Mouse (Mus musculus): ENCODE measurements around the gene Elobl. TPM values are rescaled to one million over a fixed set of nuclear protein-coding genes. Genes with fewer than 3 reads are reported as not detected.

Elobl gene
- polyA plus RNA-seq, 1 experiment = not detected

DNA sequence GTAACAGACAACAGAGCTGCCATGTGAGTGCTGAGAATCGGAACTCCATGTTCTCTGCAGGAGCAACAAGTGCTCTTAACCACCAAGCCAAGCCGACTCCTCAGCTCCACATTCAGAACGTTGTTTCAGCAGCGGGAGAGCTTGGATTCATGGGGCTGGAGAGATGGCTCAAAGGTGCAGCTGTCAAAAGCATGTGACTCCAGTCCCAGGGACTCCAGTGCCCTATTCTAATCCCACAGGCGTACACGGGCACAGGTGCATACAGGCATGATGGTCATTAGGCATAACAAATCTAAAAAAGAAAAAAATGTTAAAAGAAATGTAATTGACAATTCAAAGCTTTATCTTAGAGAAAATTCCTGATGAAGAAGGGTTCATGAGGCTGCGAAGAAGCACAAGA is 26.5 kb upstream of the Elobl start:
- no peak overlapping the region for H3K4me3 ChIP-seq (replicated peaks)
- peaks cover 35% of the 10 kb centered on the region for H3K4me1 ChIP-seq
- no peaks in the 10 kb centered on the region for H3K27me3 ChIP-seq (replicated peaks)
- no peaks in the 10 kb centered on the region for H3K9me3 ChIP-seq
- TF ChIP-seq FLI1 (IDR thresholded peaks at IDR 0.05; ENCODE audit: low read length) (no peak), GATA1 (IDR thresholded peaks at IDR 0.05; ENCODE audit: borderline replicate concordance, low read length) (no peak)
- peaks cover 16% of the 10 kb centered on the region for H3K36me3 ChIP-seq (replicated peaks; ENCODE audit: low read length)

GRCm38 (mm10) chr11:88989530-88989929 is 22.8 kb upstream of the Elobl start:
- no peak overlapping the region for H3K4me3 ChIP-seq (replicated peaks)
- TF ChIP-seq FLI1 (IDR thresholded peaks at IDR 0.05; ENCODE audit: low read length) (no peak), GATA1 (IDR thresholded peaks at IDR 0.05; ENCODE audit: borderline replicate concordance, low read length) (no peak)
- peaks cover 12% of the 10 kb centered on the region for H3K4me1 ChIP-seq
- H3K36me3 ChIP-seq (replicated peaks; ENCODE audit: low read length) = peaks cover 46% of the 10 kb centered on the region
- no peaks in the 10 kb centered on the region for H3K27me3 ChIP-seq (replicated peaks)
- H3K9me3 ChIP-seq = no peaks in the 10 kb centered on the region

GRCm38 (mm10) chr11:88988956-88989355 is 22.2 kb upstream of the Elobl start:
- Histone ChIP-seq H3K4me1 (peaks cover 6% of the 10 kb centered on the region), H3K27me3 (replicated peaks) (no peaks in the 10 kb centered on the region), H3K4me3 (replicated peaks) (no peak overlapping the region), H3K9me3 (no peaks in the 10 kb centered on the region), H3K36me3 (replicated peaks; ENCODE audit: low read length) (peaks cover 50% of the 10 kb centered on the region)
- TF ChIP-seq FLI1 (IDR thresholded peaks at IDR 0.05; ENCODE audit: low read length) = no peak
- no peak for TF ChIP-seq GATA1 (IDR thresholded peaks at IDR 0.05; ENCODE audit: borderline replicate concordance, low read length)

DNA sequence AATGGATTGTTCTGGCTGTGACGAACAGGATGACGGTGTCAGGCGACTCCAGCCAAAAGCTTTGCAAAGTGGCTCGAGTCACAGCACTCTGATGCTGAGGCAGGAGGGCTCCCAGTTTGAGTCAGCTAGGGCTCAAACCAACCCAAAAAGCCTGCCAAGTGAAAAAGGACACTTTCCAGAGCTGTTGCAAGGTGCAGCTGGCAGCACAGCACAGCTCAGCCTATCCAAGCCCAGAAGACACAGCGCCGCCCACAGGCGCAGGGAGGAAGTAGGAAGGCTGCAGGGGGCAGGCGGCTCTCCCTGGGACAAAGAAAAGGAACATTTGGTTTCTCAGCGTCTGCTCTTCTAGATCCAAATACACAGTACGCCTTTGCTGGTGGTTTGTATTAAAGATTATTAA is 19.9 kb upstream of the Elobl start:
- TF ChIP-seq GATA1 (IDR thresholded peaks at IDR 0.05; ENCODE audit: borderline replicate concordance, low read length) = no peak
- TF ChIP-seq FLI1 (IDR thresholded peaks at IDR 0.05; ENCODE audit: low read length) = no peak
- Histone ChIP-seq H3K36me3 (replicated peaks; ENCODE audit: low read length) (peaks cover 69% of the 10 kb centered on the region), H3K4me3 (replicated peaks) (no peak overlapping the region), H3K9me3 (no peaks in the 10 kb centered on the region), H3K27me3 (replicated peaks) (no peaks in the 10 kb centered on the region), H3K4me1 (no peaks in the 10 kb centered on the region)

DNA sequence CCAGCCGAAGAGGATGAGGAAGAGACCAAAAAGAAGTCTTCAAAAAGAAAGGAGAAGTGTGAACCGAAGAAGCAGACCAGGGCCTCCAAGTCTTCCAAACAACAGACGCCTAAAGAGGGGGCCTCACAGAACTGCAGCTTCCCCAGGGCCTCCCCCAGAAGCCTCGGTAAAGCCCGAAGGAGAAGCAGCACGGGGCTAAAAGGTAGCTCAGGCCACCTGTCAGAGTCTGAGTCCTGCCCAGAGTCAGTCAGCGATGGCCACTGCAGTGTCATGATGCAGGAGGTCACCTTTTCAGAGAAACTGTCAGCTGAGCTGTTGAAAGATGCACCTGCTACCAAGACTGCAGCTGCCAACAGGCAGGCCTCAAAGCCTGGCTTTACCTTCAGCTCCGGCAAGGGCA is 14.6 kb upstream of the Elobl start:
- Histone ChIP-seq H3K36me3 (replicated peaks; ENCODE audit: low read length) (peaks cover 47% of the 10 kb centered on the region), H3K4me3 (replicated peaks) (no peak overlapping the region), H3K4me1 (no peaks in the 10 kb centered on the region; the same call in 1 of the 2 replicates), H3K9me3 (no peaks in the 10 kb centered on the region), H3K27me3 (replicated peaks) (no peaks in the 10 kb centered on the region)
- TF ChIP-seq FLI1 (IDR thresholded peaks at IDR 0.05; ENCODE audit: low read length) (no peak), GATA1 (IDR thresholded peaks at IDR 0.05; ENCODE audit: borderline replicate concordance, low read length) (no peak)

GRCm38 (mm10) chr11:88977188-88977587 is 10.5 kb upstream of the Elobl start:
- H3K4me1 ChIP-seq = peaks cover 14% of the 10 kb centered on the region

DNA sequence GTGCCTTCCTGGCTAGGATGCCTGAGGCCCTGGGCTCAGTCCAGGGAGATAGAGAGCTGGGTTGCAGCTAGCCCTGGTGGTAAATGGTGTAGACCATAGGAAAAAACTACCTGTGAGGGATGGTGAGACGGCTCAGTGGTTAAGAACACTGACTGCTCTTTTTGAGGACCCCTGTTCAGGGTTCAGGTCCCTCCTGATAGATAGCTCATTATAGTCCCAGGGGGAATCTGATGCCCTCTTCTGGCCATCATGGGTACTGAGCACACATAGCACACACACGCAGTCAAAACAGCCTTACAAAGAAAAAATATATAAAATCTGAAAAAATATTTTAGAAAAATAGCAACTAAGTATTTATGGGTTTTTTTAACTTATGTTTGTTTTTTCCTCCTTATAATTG is 9.6 kb upstream of the Elobl start:
- TF ChIP-seq GATA1 (IDR thresholded peaks at IDR 0.05; ENCODE audit: borderline replicate concordance, low read length) (no peak), FLI1 (IDR thresholded peaks at IDR 0.05; ENCODE audit: low read length) (no peak)
- Histone ChIP-seq H3K4me1 (peaks cover 14% of the 10 kb centered on the region), H3K27me3 (replicated peaks) (no peaks in the 10 kb centered on the region), H3K36me3 (replicated peaks; ENCODE audit: low read length) (peaks cover 6% of the 10 kb centered on the region), H3K4me3 (replicated peaks) (no peak overlapping the region), H3K9me3 (no peaks in the 10 kb centered on the region)

More at GRCm38 (mm10) chr11:88977188-88977587, 10.5 kb upstream of the Elobl start:
- H3K4me3 ChIP-seq (replicated peaks) = no peak overlapping the region
- H3K36me3 ChIP-seq (replicated peaks; ENCODE audit: low read length) = peaks cover 15% of the 10 kb centered on the region
- H3K9me3 ChIP-seq = no peaks in the 10 kb centered on the region
- TF ChIP-seq GATA1 (IDR thresholded peaks at IDR 0.05; ENCODE audit: borderline replicate concordance, low read length) (no peak), FLI1 (IDR thresholded peaks at IDR 0.05; ENCODE audit: low read length) (no peak)
- no peaks in the 10 kb centered on the region for H3K27me3 ChIP-seq (replicated peaks)

DNA sequence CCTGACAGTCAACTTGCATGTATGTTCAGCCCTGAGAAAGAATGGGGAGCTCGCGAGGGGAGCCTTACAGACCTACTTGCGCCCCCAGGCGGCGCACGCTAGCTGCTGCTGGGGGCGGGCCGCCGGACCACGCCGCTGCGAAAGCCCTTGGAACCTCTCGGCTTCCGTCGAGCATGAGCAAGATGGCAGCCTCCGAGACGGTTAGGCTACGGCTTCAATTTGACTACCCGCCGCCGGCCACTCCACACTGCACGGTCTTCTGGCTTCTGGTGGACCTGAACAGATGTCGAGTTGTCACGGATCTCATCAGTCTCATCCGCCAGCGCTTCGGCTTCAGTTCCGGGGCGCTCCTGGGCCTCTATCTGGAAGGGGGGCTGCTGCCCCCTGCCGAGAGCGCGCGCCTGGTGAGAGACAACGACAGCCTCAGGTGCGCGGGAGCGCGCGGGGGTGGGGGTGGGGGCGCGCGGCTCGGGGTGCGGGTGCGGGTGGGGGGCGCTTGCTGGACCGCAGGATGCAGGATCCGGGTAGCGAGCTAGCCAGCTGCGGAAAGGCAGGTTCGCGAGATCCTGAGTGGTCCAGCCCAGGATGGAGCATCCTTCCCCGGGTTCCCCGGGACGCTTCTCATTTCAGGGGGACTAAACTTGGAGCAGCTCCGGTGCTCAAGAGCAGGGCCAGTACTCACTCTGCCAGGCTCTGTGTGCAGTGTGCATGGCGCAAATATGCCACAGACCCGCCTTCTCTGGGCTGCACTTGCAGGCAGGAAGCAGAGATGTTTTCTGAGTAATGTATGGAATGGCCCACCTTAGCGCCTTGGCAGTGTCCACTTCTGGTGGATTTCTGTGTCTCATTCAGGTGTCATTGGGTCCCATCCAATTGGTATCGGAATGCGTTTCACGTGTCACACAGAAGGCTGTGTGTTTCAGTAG is 7.3 kb upstream of the Elobl start:
- Histone ChIP-seq H3K4me1 (peaks cover 14% of the 10 kb centered on the region), H3K27me3 (replicated peaks) (peaks cover 8% of the 10 kb centered on the region), H3K36me3 (replicated peaks; ENCODE audit: low read length) (no peaks in the 10 kb centered on the region), H3K4me3 (replicated peaks) (peak overlapping the region; percentile 92), H3K9me3 (no peaks in the 10 kb centered on the region)
- TF ChIP-seq GATA1 (IDR thresholded peaks at IDR 0.05; ENCODE audit: borderline replicate concordance, low read length) = no peak
- no peak for TF ChIP-seq FLI1 (IDR thresholded peaks at IDR 0.05; ENCODE audit: low read length)

DNA sequence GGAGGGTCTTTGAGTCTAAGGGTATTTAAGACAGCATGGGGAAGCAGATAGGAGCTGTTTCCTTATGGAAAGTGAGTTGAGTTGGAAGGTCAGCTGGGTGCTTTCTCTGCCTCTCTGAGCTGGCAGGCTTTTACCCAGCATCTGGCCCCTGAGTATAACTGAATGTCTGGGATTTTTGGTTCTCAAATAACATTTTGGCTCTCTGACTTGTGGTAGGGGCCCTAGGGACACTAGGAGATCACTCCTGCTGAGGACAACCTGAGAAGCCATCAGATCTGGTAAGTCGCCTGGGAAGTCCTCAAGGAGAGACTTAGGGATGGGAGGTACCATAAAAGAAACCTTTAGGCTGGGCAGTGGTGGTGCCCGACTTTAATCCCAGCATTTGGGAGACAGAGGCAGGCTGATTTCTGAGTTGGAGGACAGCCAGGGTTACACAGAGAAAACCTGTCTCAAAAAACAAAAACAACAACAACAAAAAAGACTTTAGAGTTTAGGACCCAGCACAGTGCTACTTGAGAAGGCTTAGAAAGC is 3.5 kb upstream of the Elobl start, which contains the start of gene Coil:
Gene Coil, plus strand, starts transcription at position 51 of the 531 bp plus-strand sequence.
- Histone ChIP-seq H3K27me3 (replicated peaks) (peaks cover 18% of the 10 kb centered on the region), H3K4me1 (peaks cover 14% of the 10 kb centered on the region), H3K36me3 (replicated peaks; ENCODE audit: low read length) (no peaks in the 10 kb centered on the region), H3K4me3 (replicated peaks) (no peak within 1 kb of the TSS), H3K9me3 (no peaks in the 10 kb centered on the region)
- TF ChIP-seq FLI1 (IDR thresholded peaks at IDR 0.05; ENCODE audit: low read length) = no peak
- no peak for TF ChIP-seq GATA1 (IDR thresholded peaks at IDR 0.05; ENCODE audit: borderline replicate concordance, low read length)

- Histone ChIP-seq H3K9me3 (no peaks in the 10 kb centered on the region), H3K27me3 (replicated peaks) (peaks cover 2% of the 10 kb centered on the region), H3K36me3 (replicated peaks; ENCODE audit: low read length) (no peaks in the 10 kb centered on the region), H3K4me1 (peaks cover 9% of the 10 kb centered on the region), H3K4me3 (replicated peaks) (no peak overlapping the region)
- TF ChIP-seq GATA1 (IDR thresholded peaks at IDR 0.05; ENCODE audit: borderline replicate concordance, low read length) = no peak
- TF ChIP-seq FLI1 (IDR thresholded peaks at IDR 0.05; ENCODE audit: low read length) = no peak
Measured at GRCm38 (mm10) chr11:88958851-88959250, 7.9 kb downstream of the Elobl start.

All from megakaryocyte, embryonic 14.5 days (primary cell).